Mouse (Mus musculus) embryonic stem cell, embryonic (primary cell): ENCODE data around the gene Scgb3a1.

Experiments used
- CTCF ChIA-PET, 4 experiments: fragments of 300-600 bp in 2 of 4; fragments of 350-600 bp in 2 of 4; sonication (Branson Sonifier 250); formaldehyde crosslinking; loops; one replicate each; lab custom pipeline; 2022; ENCODE audit warnings: inconsistent platforms in 2 of 4; lab: Charles Lee
- POLR2A ChIA-PET, 4 experiments: fragments of 300-600 bp in 2 of 4; fragments of 350-600 bp in 2 of 4; sonication (Branson Sonifier 250); formaldehyde crosslinking; loops; one replicate each; lab custom pipeline; 2022; ENCODE audit warnings: antibody characterized with exemption in 4 of 4, inconsistent platforms in 1 of 4; lab: Charles Lee

The Scgb3a1 gene

GRCm38 (mm10) chr11:49651762-49652322 lies 11.6 kb upstream of the Scgb3a1 start:
- ChIA-PET CTCF (interaction anchor here (0.5 to 4.3 kb wide), 63 partner anchors 9 to 1147 kb away, joined by 3 to 43 read pairs (median 4); partner anchors contain the start of genes Scgb3a1 (in 3 of the 4) and Mapk9 (in 1 of the 4)), POLR2A (interaction anchor here in 3 of 4 experiments (0.6 to 3.6 kb wide), 34 partner anchors 9 to 1248 kb away, joined by 3 to 21 read pairs (median 4); partner anchors contain the start of genes Cnot6 (in 2 of the 3), Scgb3a1 (in 2 of the 3) and Trim41 (in 1 of the 3))

- POLR2A ChIA-PET = interaction anchor here in 3 of 4 experiments (0.6 to 3.6 kb wide), 29 partner anchors 11 to 835 kb away, joined by 3 to 21 read pairs (median 3); partner anchors contain the start of genes Scgb3a1 (in 2 of the 3), Cnot6 (in 1 of the 3) and Trim41 (in 1 of the 3)
- CTCF ChIA-PET = interaction anchor here (0.5 to 4.3 kb wide), 83 partner anchors 8 to 1195 kb away, joined by 3 to 43 read pairs (median 4); partner anchors contain the start of genes Scgb3a1 (in 3 of the 4) and Mapk9 (in 1 of the 4)
Measured at GRCm38 (mm10) chr11:49652401-49653078, 10.9 kb upstream of the Scgb3a1 start.

GRCm38 (mm10) chr11:49653079-49653408 lies 10.4 kb upstream of the Scgb3a1 start:
- POLR2A ChIA-PET = interaction anchor here in 2 of 4 experiments (0.7 to 3.6 kb wide), 20 partner anchors 10 to 836 kb away, joined by 3 to 21 read pairs (median 4); partner anchors contain the start of genes Scgb3a1 (in 2 of the 2), Cnot6 (in 1 of the 2) and Trim41 (in 1 of the 2)
- CTCF ChIA-PET = interaction anchor here (0.6 to 4.3 kb wide), 60 partner anchors 10 to 1195 kb away, joined by 3 to 43 read pairs (median 4); partner anchors contain the start of genes Scgb3a1 (in 3 of the 4) and Mapk9 (in 1 of the 4)

- ChIA-PET CTCF (no interaction called here), POLR2A (interaction anchor here in 1 of 4 experiments (4.9 kb wide), 1 partner anchor 12 kb away, joined by 19 read pairs; no protein-coding TSS in a partner anchor)
Measured at GRCm38 (mm10) chr11:49654651-49655050, 8.8 kb upstream of the Scgb3a1 start.

- CTCF ChIA-PET = interaction anchor here in 1 of 4 experiments (1.1 kb wide), 1 partner anchor 19 kb away, joined by 5 read pairs; no protein-coding TSS in a partner anchor
- POLR2A ChIA-PET = interaction anchor here in 3 of 4 experiments (0.9 to 4.9 kb wide), 4 partner anchors 9 to 11 kb away, joined by 3 to 19 read pairs (median 6); no protein-coding TSS in a partner anchor
Measured at GRCm38 (mm10) chr11:49655501-49655900, 7.9 kb upstream of the Scgb3a1 start.

- ChIA-PET POLR2A (interaction anchor here in 2 of 4 experiments (0.9 to 4.9 kb wide), 9 partner anchors 9 to 338 kb away, joined by 3 to 19 read pairs (median 3); no protein-coding TSS in a partner anchor), CTCF (interaction anchor here in 3 of 4 experiments (0.5 to 2.3 kb wide), 3 partner anchors 22 to 303 kb away, joined by 4 to 7 read pairs (median 7); no protein-coding TSS in a partner anchor)
Measured at GRCm38 (mm10) chr11:49658065-49658464, 5.3 kb upstream of the Scgb3a1 start.

- CTCF ChIA-PET = interaction anchor here in 3 of 4 experiments (0.5 to 2.3 kb wide), 8 partner anchors 9 to 544 kb away, joined by 3 to 7 read pairs (median 4); partner anchors contain the start of gene Olfr1396 (in 1 of the 3)
- POLR2A ChIA-PET = interaction anchor here in 2 of 4 experiments (0.6 to 4.9 kb wide), 11 partner anchors 8 to 119 kb away, joined by 3 to 19 read pairs (median 4); no protein-coding TSS in a partner anchor
Measured at GRCm38 (mm10) chr11:49658791-49659469, 4.5 kb upstream of the Scgb3a1 start.

- ChIA-PET CTCF (interaction anchor here in 3 of 4 experiments (0.7 to 1.1 kb wide), 4 partner anchors 9 to 186 kb away, joined by 3 to 7 read pairs (median 4); no protein-coding TSS in a partner anchor), POLR2A (interaction anchor here in 1 of 4 experiments (0.9 to 4.9 kb wide), 7 partner anchors 8 to 54 kb away, joined by 3 to 19 read pairs (median 3); no protein-coding TSS in a partner anchor)
Measured at GRCm38 (mm10) chr11:49659470-49659799, 4.0 kb upstream of the Scgb3a1 start.

GRCm38 (mm10) chr11:49662292-49662780 lies 1.1 kb upstream of the Scgb3a1 start:
- ChIA-PET CTCF (interaction anchor here (0.6 to 3.6 kb wide), 6 partner anchors 10 to 47 kb away, joined by 3 to 14 read pairs (median 8); no protein-coding TSS in a partner anchor), POLR2A (interaction anchor here in 2 of 4 experiments (0.8 to 2.4 kb wide), 9 partner anchors 10 to 51 kb away, joined by 3 to 12 read pairs (median 4); no protein-coding TSS in a partner anchor)

GRCm38 (mm10) chr11:49664262-49665140 lies 1.1 kb downstream of the Scgb3a1 start:
- POLR2A ChIA-PET = interaction anchor here in 3 of 4 experiments (0.6 to 4.7 kb wide), 10 partner anchors 8 to 153 kb away, joined by 3 to 31 read pairs (median 5); no protein-coding TSS in a partner anchor
- CTCF ChIA-PET = interaction anchor here (0.5 to 3.6 kb wide), 9 partner anchors 12 to 322 kb away, joined by 3 to 21 read pairs (median 8); no protein-coding TSS in a partner anchor

GRCm38 (mm10) chr11:49665462-49665861 lies 2.1 kb downstream of the Scgb3a1 start:
- POLR2A ChIA-PET = interaction anchor here in 3 of 4 experiments (0.7 to 4.7 kb wide), 13 partner anchors 9 to 152 kb away, joined by 3 to 31 read pairs (median 3); no protein-coding TSS in a partner anchor
- CTCF ChIA-PET = interaction anchor here (0.9 to 3.6 kb wide), 8 partner anchors 13 to 321 kb away, joined by 3 to 21 read pairs (median 6); no protein-coding TSS in a partner anchor

GRCm38 (mm10) chr11:49673433-49673832 lies 10.0 kb downstream of the Scgb3a1 start:
- POLR2A ChIA-PET = no interaction called here
- CTCF ChIA-PET = interaction anchor here in 1 of 4 experiments (1.3 kb wide), 1 partner anchor 37 kb away, joined by 3 read pairs; no protein-coding TSS in a partner anchor

- CTCF ChIA-PET = interaction anchor here in 3 of 4 experiments (0.6 to 1.0 kb wide), 3 partner anchors 13 to 32 kb away, joined by 3 to 4 read pairs (median 4); no protein-coding TSS in a partner anchor
- POLR2A ChIA-PET = interaction anchor here in 1 of 4 experiments (0.9 to 2.7 kb wide), 7 partner anchors 10 to 38 kb away, joined by 3 to 12 read pairs (median 3); no protein-coding TSS in a partner anchor
Measured at GRCm38 (mm10) chr11:49684237-49684973, 21.0 kb downstream of the Scgb3a1 start.

- CTCF ChIA-PET = interaction anchor here in 1 of 4 experiments (1.5 kb wide), 1 partner anchor 59 kb away, joined by 4 read pairs; no protein-coding TSS in a partner anchor
- POLR2A ChIA-PET = interaction anchor here in 2 of 4 experiments (0.6 to 3.3 kb wide), 9 partner anchors 10 to 683 kb away, joined by 3 to 22 read pairs (median 5); partner anchors contain the start of gene Cnot6 (in 1 of the 2)
Measured at GRCm38 (mm10) chr11:49695013-49695412, 31.6 kb downstream of the Scgb3a1 start.

GRCm38 (mm10) chr11:49695695-49696094 lies 32.3 kb downstream of the Scgb3a1 start:
- CTCF ChIA-PET = interaction anchor here in 2 of 4 experiments (0.7 to 1.5 kb wide), 2 partner anchors 31 to 59 kb away, joined by 4 read pairs; no protein-coding TSS in a partner anchor
- POLR2A ChIA-PET = interaction anchor here in 3 of 4 experiments (0.6 to 3.3 kb wide), 10 partner anchors 9 to 682 kb away, joined by 3 to 22 read pairs (median 4); partner anchors contain the start of gene Cnot6 (in 1 of the 3)
